Mouse (Mus musculus) gastrocnemius, postnatal 4 days (tissue): ENCODE results near the gene Tmem86b. TPM values are rescaled to one million over a fixed set of nuclear protein-coding genes. Genes with fewer than 3 reads are reported as not detected.
A peak's percentile ranks its signal among the peaks of the same experiment; 100 is the strongest.

Experiments
- DNase-seq, 2 experiments: peaks; one replicate each; pipeline ENCODE4 v3.0.0; 2021 to 2022; ENCODE audit warnings: low spot score in 2 of 2, mixed read lengths in 2 of 2
- long read RNA-seq, 2 experiments: library from polyadenylated mRNA; stranded (forward); transcript quantifications; one replicate each; pipeline ENCODE4 v2.0.0; 2021
- total RNA-seq, 2 experiments: library from RNA; stranded (reverse); gene quantifications; 2 replicates each; pipeline ENCODE4 v1.2.3; 2021

Gene Tmem86b
- total RNA-seq: 1 to 10 TPM; 7.0 to 7.8 TPM
- long read RNA-seq, experiment 1, partial matches to known transcripts: 0 of 2 reads
- long read RNA-seq, experiment 1, other reads (novel, unspliced or antisense): 1 of 2 reads
- long read RNA-seq, experiment 2, partial matches to known transcripts: 0 of 1 reads
- long read RNA-seq, experiment 2, other reads (novel, unspliced or antisense): 1 of 1 reads

DNA sequence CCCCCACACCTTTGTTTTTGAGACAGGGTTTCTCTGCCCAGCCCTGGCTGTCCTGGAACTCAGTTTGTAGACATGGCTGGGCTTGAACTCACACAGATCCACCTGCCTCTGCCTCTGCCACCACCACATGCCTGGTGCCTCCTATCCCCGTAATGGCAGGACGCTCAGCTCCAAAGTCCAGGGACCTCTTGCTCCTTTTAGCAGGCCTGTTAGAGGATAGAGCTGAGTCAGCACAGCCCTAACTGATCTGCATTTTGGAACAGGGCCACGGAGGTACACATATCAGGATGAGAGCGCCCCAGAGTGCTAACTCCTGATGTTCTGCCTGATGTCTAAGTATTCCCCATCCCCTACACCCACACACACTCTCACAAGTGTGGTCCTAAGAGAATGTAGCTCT lies at the start of gene Tmem86b:
Gene Tmem86b (minus strand): TSS at position 392 of the 400 bp plus-strand sequence.
- DNase-seq: no peak

DNA sequence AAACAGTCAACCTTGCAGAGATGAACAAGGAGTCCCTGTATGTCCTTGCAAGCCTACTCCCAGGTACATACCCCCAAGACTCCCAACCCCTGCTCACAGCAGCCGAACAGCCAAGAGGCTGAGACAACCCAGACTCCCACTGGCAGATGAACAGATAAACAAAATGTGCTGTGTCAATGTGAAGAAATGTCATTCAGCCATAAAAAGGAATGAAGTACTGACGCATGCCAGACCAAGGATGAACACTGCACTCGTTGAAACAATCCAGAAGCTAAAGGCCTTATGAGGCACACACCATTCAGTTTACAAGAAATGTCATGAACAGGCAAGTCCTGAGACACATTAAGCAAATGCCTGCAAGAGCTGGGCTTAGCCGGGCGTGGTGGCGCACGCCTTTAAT lies 44.0 kb upstream of the Tmem86b start:
- no peak for DNase-seq

DNA sequence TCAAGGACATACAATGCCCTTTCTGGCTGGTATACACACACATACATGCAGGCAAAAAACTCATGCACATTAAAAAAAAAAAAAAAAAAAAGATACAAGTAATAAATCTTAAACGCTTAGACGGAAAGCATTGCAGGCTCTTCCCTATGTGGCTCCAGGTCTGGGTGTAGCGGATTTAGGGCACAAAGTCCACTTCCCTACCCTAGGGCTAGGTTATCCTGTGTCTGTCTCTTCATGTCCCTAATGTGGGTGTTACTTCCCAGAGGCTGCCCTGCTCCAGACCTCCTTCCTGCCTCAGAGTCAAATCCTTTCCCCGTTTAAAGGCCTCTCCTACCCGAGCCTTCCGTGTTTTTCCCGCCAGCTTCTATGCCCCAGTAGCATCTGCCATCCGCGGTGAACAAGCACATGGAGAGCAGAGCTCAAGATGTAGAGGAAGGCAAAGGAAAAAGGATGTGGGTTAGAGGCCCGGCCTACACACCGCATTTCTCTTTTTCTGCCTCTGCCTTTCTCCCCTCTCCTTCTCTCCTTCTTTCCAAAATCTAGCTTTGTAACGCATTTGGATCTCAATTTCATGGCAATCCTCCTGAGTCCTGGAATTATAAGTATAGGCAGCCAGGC lies 43.0 kb upstream of the Tmem86b start:
- DNase-seq: no peak

DNA sequence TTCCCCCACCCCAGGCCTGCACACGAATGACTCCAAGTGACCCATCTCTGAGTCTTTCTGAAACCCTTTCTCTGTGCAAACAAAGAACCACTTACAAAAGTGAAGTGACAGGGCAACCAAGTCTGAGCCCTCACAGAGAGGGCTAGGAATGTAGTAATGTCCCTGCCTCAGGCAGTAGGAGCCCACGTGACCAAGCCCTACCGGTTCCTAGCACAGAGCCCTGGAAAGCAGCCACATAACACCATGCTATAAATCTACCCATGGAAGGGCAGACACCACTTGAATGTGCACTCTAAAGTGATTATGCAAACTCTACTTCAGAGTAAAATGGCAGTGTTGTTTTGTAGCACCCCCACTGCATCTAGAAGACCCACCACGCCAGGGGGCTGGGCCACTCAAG lies 40.7 kb upstream of the Tmem86b start:
- no peak for DNase-seq

DNA sequence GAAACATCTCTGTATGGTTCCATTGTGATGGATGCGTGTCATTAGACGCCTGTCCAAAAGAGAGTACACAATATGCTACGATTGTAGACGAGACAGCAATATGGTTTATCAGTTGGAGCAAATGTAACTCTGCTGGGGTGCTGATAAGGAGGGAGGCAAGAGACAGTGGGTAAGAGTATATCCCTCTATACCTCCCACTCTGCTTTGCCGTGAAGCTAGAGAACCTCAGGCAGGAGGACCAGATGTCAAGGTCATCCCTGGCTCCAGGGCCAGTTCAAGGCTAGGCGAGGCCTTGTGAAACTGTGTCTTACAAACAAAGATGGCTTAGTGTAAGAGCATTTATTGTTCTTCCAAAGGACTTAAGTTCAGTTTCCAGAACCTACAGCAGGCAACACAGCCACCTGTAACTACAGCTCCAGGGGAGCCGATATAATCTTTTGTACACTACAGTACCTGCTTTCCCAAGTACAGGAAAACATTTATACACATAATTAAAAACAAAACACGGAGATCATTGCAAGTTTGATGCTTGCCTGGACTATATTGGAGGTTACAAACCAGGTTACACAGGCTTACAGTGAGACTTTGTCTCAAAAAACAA lies 39.5 kb upstream of the Tmem86b start:
- DNase-seq: no peak

DNA sequence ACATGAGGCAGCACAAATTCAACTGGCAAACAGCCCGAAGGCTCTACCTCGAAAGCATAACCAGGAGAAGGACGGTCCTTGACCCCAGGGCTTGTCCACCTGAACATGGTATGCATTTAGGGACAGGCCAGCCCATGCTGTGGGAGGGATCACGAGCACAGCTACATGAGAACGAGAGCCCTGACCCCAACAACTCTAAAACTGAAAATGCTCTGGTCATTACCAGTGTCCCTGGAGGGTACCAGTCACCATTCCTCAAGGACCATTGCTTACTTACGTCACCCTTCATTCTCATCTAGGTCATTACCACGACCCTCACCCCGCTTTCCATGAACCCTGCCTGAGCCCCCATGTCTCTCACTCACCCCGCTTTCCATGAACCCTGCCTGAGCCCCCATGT lies 37.9 kb upstream of the Tmem86b start:
- no peak for DNase-seq

DNA sequence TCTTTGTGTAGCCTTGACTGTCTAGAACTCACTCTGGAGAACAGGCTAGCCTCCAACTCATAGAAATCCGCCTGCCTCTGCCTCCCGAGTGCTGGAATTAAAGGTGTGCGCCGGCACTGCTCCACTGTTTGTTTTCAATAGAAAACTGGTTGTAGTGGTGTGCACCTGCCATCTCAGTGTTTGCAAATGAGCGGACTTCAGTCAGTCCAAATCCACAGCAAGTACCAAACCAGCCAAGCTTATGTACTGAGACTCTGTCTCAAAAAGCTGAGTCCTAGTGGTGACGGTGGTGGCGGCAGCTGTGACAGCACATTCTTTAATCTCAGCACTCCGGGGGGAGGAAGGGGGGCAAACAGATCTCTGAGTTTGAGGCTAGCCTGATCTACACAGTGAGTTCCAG lies 37.3 kb upstream of the Tmem86b start:
- DNase-seq: no peak

DNA sequence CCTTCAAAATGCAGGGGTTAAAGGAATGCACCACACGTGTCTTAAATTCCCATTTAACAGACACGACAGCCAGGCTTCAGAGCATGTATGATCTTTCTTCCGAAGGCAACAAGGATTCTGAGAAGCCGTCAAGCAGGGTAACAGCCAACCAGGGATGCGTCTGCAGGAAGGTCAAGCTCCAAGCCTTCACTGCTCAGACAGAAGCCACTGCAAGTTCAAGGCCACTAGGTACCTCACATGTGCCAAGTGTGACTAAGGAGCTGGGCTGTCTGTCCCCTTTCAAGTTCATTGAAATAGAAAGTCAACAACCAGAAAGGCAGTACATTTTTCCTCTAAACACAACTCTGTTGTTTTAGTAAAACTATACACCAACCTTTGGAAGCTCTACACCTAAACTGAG lies 35.6 kb upstream of the Tmem86b start:
- no peak for DNase-seq

DNA sequence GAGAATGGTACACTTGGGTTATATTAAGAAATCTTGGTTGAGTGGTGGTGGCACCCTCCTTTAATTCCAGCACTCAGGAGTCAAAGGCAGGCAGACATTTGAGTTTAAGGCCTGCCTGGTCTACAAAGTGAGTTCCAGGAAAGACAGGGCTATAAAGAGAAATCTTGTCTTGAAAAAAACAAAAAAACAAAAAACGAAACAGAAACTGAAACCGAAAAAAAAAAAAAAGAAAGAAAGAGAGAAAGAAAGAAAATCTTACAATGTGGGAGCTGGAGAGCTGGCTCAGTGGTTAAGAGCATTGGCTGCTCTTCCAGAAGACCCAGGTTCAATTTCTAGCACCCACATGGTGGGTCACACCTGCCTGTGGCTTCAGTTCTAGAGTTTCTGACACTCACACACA lies 32.5 kb upstream of the Tmem86b start:
- no peak for DNase-seq

DNA sequence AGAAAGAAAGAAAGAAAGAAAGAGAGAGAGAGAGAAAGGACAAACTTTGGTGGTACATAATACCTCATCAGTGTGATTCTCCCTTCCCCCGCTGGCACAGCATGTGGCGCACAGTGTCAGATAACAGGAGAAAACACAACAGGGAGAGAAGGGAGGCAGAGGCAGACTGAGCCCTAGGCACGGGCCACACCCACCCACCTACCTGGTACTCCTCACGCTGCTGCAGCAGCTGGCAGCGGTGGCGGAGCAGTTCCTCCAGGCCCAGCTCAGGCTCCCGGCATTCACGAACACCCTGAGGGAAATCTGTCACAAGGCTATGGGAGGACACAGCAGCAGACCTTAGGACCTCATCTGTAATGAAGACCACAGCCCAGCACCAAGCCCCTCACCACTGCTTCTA lies 32.0 kb upstream of the Tmem86b start:
- no peak for DNase-seq

DNA sequence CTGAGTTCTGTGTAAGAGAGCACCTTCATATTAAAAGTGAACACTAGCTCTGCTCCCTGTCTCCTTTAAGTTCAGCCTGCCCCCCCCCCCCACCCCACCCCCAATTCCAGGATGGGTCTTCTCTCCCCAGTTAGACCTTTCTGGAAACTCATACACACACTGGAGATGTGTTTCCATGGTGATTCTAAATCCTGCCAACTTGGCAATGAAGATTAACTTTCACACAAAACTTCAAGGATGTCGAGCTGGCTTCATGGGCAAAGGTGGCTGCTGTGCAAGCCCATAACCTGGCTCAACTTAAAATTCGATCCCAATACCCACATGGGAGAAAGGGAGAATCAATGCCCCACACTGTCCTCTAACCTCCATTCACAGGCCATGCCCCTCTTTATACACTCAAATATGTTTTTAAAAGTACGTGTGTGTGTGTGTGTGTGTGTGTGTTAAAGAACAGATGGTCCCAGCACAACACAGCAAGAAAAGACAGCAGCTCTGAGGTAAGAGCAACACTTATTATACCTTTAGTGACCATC lies 28.8 kb upstream of the Tmem86b start:
- DNase-seq: no peak

DNA sequence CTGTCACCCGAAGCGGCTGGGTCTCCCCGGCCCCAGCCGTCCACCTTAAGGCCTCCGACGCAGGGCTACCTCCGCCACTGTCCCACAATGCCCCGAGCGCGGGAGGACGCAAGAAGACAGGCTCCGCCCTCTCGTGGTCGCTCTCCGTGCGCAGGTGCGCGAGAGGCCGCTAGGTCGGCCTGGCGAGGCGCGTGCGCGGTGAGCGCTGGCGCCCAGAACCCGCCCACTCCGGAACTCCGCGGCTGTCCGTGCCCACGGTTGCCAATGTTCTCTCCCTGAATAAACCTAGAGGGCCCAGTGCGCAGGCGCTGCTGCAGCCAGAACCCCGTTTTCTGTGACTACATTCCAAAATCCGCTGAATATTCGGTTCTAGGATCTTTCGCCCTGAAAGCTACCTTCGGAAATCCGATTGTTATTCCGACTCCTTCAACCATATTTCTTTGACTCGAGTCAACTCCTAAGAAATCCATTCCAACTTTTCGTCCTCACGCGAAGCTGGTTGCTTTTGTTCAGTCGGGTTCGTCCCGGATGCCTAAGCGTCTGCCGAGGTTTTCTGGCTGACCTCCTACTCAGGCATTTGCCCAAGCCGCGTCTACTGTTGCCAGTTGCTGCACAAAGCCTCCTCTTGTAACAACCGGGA lies 27.8 kb upstream of the Tmem86b start, which contains the start of gene Ppp6r1:
Gene Ppp6r1 (minus strand): TSS at position 108 of the 640 bp plus-strand sequence.
- peak; percentile 90 to 96 for DNase-seq

DNA sequence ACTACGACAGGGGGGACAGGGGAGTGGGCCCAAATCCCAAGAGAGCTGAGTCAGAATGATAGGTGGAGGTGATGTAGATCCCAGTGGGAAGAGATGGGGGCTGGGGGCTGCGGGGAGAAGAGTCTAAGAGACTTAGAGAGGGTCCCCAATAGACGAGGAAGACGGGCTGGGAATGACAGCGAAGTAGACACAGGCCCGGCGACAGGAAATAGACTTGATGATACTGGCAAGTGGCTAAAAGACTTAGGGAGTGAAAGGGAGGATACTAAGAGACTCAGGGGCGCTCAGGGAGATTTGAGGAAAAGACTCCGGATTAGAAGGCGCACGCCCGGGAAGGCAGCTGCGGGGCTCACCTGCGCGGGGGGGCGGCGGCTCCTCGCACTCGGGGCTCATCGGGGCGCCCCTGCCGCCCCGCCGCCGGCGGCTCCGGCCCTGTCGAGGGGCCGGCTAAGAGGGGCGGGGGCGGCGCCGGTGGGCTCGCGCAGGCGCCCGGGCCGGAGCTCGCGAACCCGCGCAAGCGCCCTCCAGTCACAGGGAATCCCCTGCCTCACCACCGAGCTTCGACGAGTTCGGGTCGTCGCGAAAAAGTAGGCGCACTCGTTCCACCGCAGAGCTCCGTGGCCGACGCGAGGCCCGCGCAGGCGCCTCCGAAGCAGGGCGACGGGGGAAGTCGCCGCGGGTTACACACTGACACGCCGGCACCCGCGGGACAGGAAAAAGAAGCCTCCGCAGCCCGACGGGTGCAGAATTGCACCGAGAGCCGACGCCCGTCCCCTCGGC lies 27.1 kb upstream of the Tmem86b start:
- DNase-seq: peak in 1 of 2 experiments; percentile 45

DNA sequence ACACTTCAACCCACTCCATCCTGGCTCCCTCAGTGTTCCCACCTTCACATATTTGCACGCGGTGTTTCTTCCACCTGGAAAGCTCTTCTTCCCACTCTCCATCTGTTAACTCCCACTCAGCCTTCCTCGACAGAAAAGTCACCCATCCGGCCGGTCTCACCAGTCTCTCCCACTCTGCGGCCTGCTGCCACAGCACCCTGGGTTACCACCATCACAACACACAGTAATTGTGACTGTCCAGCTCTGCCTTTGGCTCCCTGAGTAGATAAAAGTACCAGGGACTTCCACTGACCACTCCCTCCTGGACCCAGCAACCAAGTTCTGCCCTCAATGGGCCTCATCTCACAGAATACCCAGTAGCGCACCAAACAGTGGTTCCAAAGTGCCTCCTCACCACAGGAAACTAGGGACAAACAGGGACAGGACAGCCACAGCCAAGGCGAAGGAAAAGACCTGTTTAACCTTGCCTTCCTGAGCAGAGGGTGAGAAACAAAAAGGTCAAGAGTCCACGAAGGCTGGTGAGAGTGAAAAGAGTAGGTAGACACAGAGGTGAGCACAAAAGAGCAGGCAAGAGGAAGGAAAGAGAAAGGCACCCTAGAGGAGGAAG lies 26.4 kb upstream of the Tmem86b start:
- no peak for DNase-seq

DNA sequence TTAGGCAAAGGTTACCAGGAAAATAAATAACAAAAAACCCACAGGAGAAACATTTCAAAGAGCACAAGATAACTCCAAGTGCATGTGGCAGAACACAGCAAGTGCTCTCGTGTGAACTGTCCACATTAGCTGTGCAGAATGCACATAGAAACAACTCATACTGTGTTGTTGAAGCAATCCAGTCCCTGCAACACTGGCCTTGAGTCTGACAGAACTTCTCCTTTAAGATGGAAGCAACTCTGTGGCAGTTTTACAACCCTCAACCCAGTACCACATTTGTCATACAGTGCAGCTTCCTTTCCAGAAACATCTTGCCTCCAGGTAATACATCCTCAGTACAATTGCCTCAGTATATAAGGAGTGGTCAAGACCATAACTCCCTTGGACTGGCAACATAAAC lies 25.6 kb upstream of the Tmem86b start:
- no peak for DNase-seq

DNA sequence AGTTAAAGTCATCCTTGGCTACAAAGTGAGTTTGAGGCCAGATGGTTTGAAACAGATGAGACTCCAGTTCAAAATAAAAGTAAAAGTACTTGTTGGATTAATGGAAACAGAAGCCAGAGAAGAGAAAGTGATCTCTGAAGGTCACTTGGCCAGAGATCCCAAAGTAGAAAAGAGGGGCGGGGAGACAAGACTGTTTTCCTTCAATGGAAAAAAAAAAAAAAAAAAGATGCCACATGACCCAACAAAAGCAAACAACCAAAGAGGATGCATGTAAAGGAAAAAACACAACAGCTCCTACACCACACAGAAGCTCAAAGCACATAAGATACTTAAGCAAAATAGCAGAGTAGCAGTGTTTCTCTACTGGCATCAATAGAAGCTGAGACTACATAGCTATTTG lies 24.7 kb upstream of the Tmem86b start:
- no peak for DNase-seq

DNA sequence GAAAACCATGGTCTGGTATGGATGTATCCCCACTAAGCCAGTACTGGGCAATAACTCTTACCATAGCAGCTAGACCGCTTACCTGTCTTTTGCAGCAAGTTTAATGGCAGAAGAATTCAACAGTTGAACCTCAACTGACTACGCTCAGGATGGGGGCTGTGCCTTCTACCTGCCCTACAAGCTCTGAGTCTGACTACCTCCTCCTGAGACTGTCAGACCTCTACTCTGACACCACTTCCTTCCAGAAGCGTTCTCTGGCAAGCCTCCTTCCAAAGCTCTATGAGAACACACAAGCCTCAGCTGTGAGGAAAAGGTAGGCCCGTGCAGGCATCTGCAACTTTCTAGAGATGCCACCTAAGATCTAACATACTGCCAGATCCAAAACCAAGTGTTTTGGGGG lies 24.2 kb upstream of the Tmem86b start:
- DNase-seq: no peak

DNA sequence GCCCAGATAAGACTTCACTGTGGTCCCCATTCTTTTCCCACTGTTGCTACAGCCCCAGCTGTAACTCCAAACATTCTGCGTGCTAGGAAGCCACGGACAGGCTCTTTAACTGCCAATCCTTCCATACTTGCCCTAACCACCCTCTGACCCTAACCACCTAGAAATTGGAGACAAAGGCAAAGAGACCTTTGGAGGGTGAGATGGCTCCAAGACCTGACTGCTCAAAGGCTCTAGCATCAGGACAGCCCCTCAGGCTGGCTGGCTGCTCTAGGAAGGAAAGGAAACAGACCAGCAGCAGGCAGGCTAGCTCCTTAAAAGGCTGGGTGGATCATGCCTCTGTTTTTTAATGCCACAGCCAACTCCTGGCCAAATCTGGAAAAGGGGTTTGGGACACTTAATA lies 23.0 kb upstream of the Tmem86b start:
- DNase-seq: no peak

DNA sequence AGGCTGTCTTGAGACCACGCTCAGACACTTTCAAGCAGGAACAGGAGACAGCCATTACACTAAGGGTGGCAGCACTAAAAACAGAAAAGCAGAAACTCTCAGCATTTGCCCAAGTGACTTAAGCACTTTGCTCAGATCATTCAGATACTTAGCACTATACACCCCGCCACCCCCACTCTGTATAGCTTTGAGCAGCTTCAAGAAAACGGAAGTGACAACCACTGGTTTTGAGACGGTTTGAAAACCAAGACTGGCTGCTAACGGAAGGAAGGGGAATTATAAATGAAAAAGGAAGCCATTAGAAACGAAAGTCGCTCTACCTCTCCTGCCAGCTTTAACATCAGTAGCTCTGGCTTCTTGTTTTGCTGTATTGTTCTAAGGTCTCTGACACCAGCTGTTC lies 22.6 kb upstream of the Tmem86b start:
- DNase-seq: no peak

DNA sequence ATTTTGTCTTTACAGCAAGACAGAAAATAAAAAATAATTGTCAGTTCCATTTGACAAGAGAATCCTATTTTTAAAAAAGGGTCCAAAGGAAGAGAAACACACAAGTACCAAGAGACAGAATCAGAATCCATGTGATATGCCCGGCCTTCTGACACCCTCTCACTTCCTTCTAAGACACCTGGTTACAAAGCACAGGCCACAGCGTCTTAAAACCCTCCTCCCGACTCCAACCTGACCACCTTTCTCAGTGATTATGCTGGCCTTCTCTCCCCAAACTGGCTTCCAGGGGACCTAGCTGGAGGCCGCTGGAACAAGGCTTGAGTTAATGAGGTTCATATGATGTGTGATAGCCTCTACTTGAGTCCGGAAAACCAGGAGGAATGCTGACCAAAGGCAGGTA lies 22.1 kb upstream of the Tmem86b start:
- no peak for DNase-seq

DNA sequence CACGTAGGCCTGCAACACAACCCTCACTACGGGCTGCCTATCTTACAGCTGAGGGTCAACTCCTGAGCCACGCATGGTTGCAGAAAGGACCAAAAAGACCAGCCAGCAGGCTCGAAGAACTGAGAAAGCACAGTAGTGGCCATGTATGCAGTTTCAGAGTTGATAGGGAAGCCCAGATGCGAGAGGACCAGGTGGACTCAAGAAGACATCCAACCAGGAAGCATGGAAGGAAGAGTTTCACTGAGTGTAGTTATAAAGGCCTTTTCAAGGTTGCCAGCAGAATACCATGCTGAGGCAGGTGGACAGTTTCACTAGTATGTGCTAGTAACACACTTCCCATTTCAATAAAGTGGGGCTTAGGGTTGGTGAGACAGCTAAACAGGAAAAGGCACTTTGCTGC lies 21.5 kb upstream of the Tmem86b start:
- DNase-seq: no peak
